ENCODE assay signal across 21 mouse cellular contexts in the genomic region with DNA sequence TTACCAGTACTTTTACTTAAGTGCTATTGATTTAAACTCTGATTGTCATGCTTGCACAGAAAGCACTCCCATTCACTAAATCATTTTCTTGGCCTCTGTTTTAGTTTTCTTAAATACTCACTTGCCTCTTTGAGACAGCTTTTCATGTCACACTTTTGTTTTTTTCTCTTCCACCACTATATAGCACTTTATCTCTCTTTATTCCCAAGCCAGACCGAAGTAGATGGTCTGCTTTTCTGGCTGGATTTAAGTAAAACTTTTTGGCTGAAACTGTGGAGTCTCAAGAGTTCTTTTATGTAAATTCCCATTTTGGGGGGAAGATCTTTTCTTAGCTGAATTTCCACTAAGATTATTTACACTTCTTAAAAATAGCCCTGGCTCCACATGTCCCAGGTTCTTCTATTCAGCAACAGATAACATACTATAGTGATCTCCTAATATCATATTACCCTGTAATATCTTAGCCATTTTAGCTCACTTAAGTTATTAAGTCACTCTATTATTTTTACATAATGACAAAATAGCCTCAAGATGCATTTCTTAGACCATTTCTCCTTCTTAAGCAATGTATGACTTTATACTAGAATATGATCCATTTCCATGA.
DNase-seq lines count a peak whose midpoint lies in the region; ATAC-seq and TF ChIP-seq lines count a peak whose summit lies in the region.
"Had no signal": no experiment of that assay in that cellular context is flagged by ENCODE, and none has a peak within 500 bp of the region (broad histone marks: within the 10 kb centered on the region; RNA-seq: fewer than 3 reads in every experiment).

No protein-coding gene starts in this region.

- no peak overlapping the region for H3K9ac ChIP-seq in lung, embryonic 14.5 days
- H3K9ac ChIP-seq in lung, embryonic 16.5 days (ENCODE audit: low read length) = no peak overlapping the region
- H3K9ac ChIP-seq in lung, postnatal 0 days (replicated peaks; ENCODE audit: low read depth) = no peak overlapping the region
- H3K9ac ChIP-seq: embryonic facial prominence, embryonic 13.5 days; embryonic facial prominence, embryonic 15.5 days; forebrain, embryonic 12.5 days had no signal

- no peak for TF ChIP-seq CTCF in lung, embryonic 14.5 days (IDR thresholded peaks at IDR 0.05; ENCODE audit: low read depth)
- no peak for TF ChIP-seq CTCF in lung, postnatal 0 days (IDR thresholded peaks at IDR 0.05)

- ATAC-seq in lung, embryonic 14.5 days (ENCODE audit: insufficient read depth) = peak; percentile 68; the same call in 1 of the 2 replicates
- ATAC-seq in lung, embryonic 16.5 days (ENCODE audit: low read depth) = peak; percentile 70
- ATAC-seq in lung, postnatal 0 days = no peak
- ATAC-seq: forebrain, embryonic 14.5 days; forebrain, embryonic 16.5 days had no signal

- no peak overlapping the region for H3K27ac ChIP-seq in lung, embryonic 14.5 days (ENCODE audit: low read depth)
- H3K27ac ChIP-seq in lung, embryonic 16.5 days (ENCODE audit: low read length) = no peak overlapping the region
- no peak overlapping the region for H3K27ac ChIP-seq in lung, postnatal 0 days (ENCODE audit: low read length)
- H3K27ac ChIP-seq: embryonic facial prominence, embryonic 13.5 days; embryonic facial prominence, embryonic 15.5 days; forebrain, embryonic 10.5 days; forebrain, embryonic 12.5 days had no signal

- H3K9me3 ChIP-seq in lung, embryonic 14.5 days (ENCODE audit: low read depth, low read length) = no peaks in the 10 kb centered on the region
- no peaks in the 10 kb centered on the region for H3K9me3 ChIP-seq in lung, embryonic 16.5 days (ENCODE audit: control insufficient read depth, low read length)
- H3K9me3 ChIP-seq in lung, postnatal 0 days (ENCODE audit: low read length) = no peaks in the 10 kb centered on the region
- H3K9me3 ChIP-seq: embryonic facial prominence, embryonic 13.5 days; embryonic facial prominence, embryonic 15.5 days; forebrain, embryonic 10.5 days; forebrain, embryonic 12.5 days had no signal

- H3K4me2 ChIP-seq in lung, embryonic 14.5 days = no peak overlapping the region
- no peak overlapping the region for H3K4me2 ChIP-seq in lung, embryonic 16.5 days (ENCODE audit: low read depth, low read length)
- H3K4me2 ChIP-seq in lung, postnatal 0 days (replicated peaks; ENCODE audit: low read depth, low read length) = no peak overlapping the region
- H3K4me2 ChIP-seq: embryonic facial prominence, embryonic 13.5 days; embryonic facial prominence, embryonic 15.5 days; forebrain, embryonic 12.5 days had no signal

- no peaks in the 10 kb centered on the region for H3K36me3 ChIP-seq in lung, embryonic 14.5 days (ENCODE audit: insufficient read depth)
- H3K36me3 ChIP-seq in lung, embryonic 16.5 days (ENCODE audit: control insufficient read depth, insufficient read depth, low read length) = no peaks in the 10 kb centered on the region
- H3K36me3 ChIP-seq in lung, postnatal 0 days (ENCODE audit: insufficient read depth, low read length) = no peaks in the 10 kb centered on the region
- H3K36me3 ChIP-seq: embryonic facial prominence, embryonic 13.5 days; embryonic facial prominence, embryonic 15.5 days; forebrain, embryonic 10.5 days; forebrain, embryonic 12.5 days had no signal

- peak; percentile 76 for DNase-seq in lung, embryonic 14.5 days
- DNase-seq in lung, postnatal 4 days = no peak
- DNase-seq in lung, postnatal 0 days (ENCODE audit: low spot score) = no peak
- DNase-seq: adrenal gland, adult 2 months; adrenal gland, postnatal 10 days; adrenal gland, postnatal 25 days; cerebellum, adult 11 months; cerebellum, adult 18-20 months; cerebellum, adult 8-10 months; cerebellum, adult 9-11 months; cerebellum, postnatal 14 days; cerebellum, postnatal 36 days; embryo, embryonic 11 days had no signal

- no peaks in the 10 kb centered on the region for H3K4me1 ChIP-seq in lung, embryonic 14.5 days (ENCODE audit: insufficient read depth)
- no peaks in the 10 kb centered on the region for H3K4me1 ChIP-seq in lung, embryonic 16.5 days (replicated peaks; ENCODE audit: control insufficient read depth, insufficient read depth, low read length)
- H3K4me1 ChIP-seq in lung, postnatal 0 days (ENCODE audit: insufficient read depth, low read depth, low read length) = no peaks in the 10 kb centered on the region
- H3K4me1 ChIP-seq: embryonic facial prominence, embryonic 13.5 days; embryonic facial prominence, embryonic 15.5 days; forebrain, embryonic 10.5 days; forebrain, embryonic 12.5 days had no signal

- no peak for TF ChIP-seq EP300 in lung, postnatal 0 days (IDR thresholded peaks at IDR 0.05)

- H3K4me3 ChIP-seq in lung, embryonic 14.5 days (ENCODE audit: low read depth, low read length) = no peak overlapping the region
- no peak overlapping the region for H3K4me3 ChIP-seq in lung, embryonic 16.5 days (ENCODE audit: low read length)
- no peak overlapping the region for H3K4me3 ChIP-seq in lung, postnatal 0 days (ENCODE audit: low read depth, low read length)
- H3K4me3 ChIP-seq: embryonic facial prominence, embryonic 13.5 days; embryonic facial prominence, embryonic 15.5 days; erythroblast, embryonic 14.5 days; forebrain, embryonic 10.5 days; forebrain, embryonic 12.5 days had no signal

- no peaks in the 10 kb centered on the region for H3K27me3 ChIP-seq in lung, embryonic 14.5 days (ENCODE audit: insufficient read depth, low read length)
- no peaks in the 10 kb centered on the region for H3K27me3 ChIP-seq in lung, embryonic 16.5 days (ENCODE audit: control insufficient read depth, insufficient read depth, low read depth, low read length)
- H3K27me3 ChIP-seq in lung, postnatal 0 days (replicated peaks; ENCODE audit: insufficient read depth, low read length) = no peaks in the 10 kb centered on the region
- H3K27me3 ChIP-seq: embryonic facial prominence, embryonic 13.5 days; embryonic facial prominence, embryonic 15.5 days; forebrain, embryonic 12.5 days had no signal

- WGBS in lung, embryonic 14.5 days = 35% methylated on average over 1 of the region's 1 CpGs
- 39% methylated on average over 1 of the region's 1 CpGs for WGBS in lung, embryonic 16.5 days
- WGBS in lung, postnatal 0 days = 32% methylated on average over 1 of the region's 1 CpGs
